In genomic region chr9:21204156-21204527, GRCm38 (mm10) we compare ENCODE assay signal across 9 mouse cellular contexts. TPM values are rescaled to one million over a fixed set of nuclear protein-coding genes. Genes with fewer than 3 reads are reported as not detected.
DNase-seq lines count a peak whose midpoint lies in the region; ATAC-seq and TF ChIP-seq lines count a peak whose summit lies in the region.
"Had no signal": no experiment of that assay in that cellular context is flagged by ENCODE, and none has a peak within 500 bp of the region (broad histone marks: within the 10 kb centered on the region; RNA-seq: fewer than 3 reads in every experiment).

No protein-coding gene starts in this region.

- TF ChIP-seq CTCF in kidney, postnatal 0 days (IDR thresholded peaks at IDR 0.05; ENCODE audit: low read depth): no peak

- 14% methylated on average over 8 of the region's 8 CpGs for WGBS in kidney, postnatal 0 days
- 20% methylated on average over 8 of the region's 8 CpGs for WGBS in hindbrain, embryonic 12.5 days
- WGBS in midbrain, embryonic 15.5 days: 26% methylated on average over 8 of the region's 8 CpGs

- peak overlapping the region; percentile 19; the same call in 1 of the 2 replicates for H3K4me3 ChIP-seq in kidney, postnatal 0 days (replicated peaks; ENCODE audit: low read depth, low read length)
- H3K4me3 ChIP-seq in ES-E14 (ENCODE audit: insufficient read depth in 1 of 2, low read depth in 1 of 2, low read length in 2 of 2, poor library complexity in 1 of 2, severe bottlenecking in 1 of 2): peak overlapping the region; percentile 62 to 82; a peak in 3 of 4 replicates
- no peak overlapping the region for H3K4me3 ChIP-seq in hindbrain, embryonic 12.5 days
- H3K4me3 ChIP-seq in midbrain, embryonic 15.5 days: no peak overlapping the region

- in situ Hi-C loops in ES-E14 (cut with MboI; ENCODE audit: low sequenced_read_pairs in 2 of 2, unreplicated experiment in 2 of 2): no loop called here

- peak overlapping the region; percentile 58 for H3K4me2 ChIP-seq in kidney, postnatal 0 days (ENCODE audit: low read length)
- peak overlapping the region; percentile 55 for H3K4me2 ChIP-seq in hindbrain, embryonic 12.5 days (replicated peaks)
- H3K4me2 ChIP-seq in midbrain, embryonic 15.5 days: no peak overlapping the region

- H3K9ac ChIP-seq in kidney, postnatal 0 days (ENCODE audit: low read depth, low read length): 0 out of 2 replicates have a peak overlapping the region, but pooled peaks have one; percentile 1
- no peak overlapping the region for H3K9ac ChIP-seq in ES-E14 (ENCODE audit: insufficient read depth, low read depth, low read length, poor library complexity, severe bottlenecking)
- H3K9ac ChIP-seq in hindbrain, embryonic 12.5 days: no peak overlapping the region
- no peak overlapping the region for H3K9ac ChIP-seq in midbrain, embryonic 15.5 days

- no peaks in the 10 kb centered on the region for H3K4me1 ChIP-seq in kidney, postnatal 0 days (replicated peaks; ENCODE audit: insufficient read depth, low read length)
- H3K4me1 ChIP-seq in ES-E14 (ENCODE audit: control insufficient read depth in 2 of 2, insufficient read depth in 2 of 2, low read length in 2 of 2, poor library complexity in 1 of 2): peaks cover 4 to 12% of the 10 kb centered on the region in 2 experiments; a peak in 1 of 4 replicates
- H3K4me1 ChIP-seq in hindbrain, embryonic 12.5 days: peaks cover 11% of the 10 kb centered on the region
- no peaks in the 10 kb centered on the region for H3K4me1 ChIP-seq in midbrain, embryonic 15.5 days

- no peaks in the 10 kb centered on the region for H3K9me3 ChIP-seq in kidney, postnatal 0 days (replicated peaks; ENCODE audit: low read length)
- no peaks in the 10 kb centered on the region for H3K9me3 ChIP-seq in ES-E14 (ENCODE audit: control insufficient read depth, insufficient read depth, low read depth, low read length)
- H3K9me3 ChIP-seq in hindbrain, embryonic 12.5 days (replicated peaks): no peaks in the 10 kb centered on the region
- H3K9me3 ChIP-seq in midbrain, embryonic 15.5 days: no peaks in the 10 kb centered on the region

- ATAC-seq in kidney, postnatal 0 days (replicated peaks; ENCODE audit: low FRiP score, low read depth): peak; percentile 67; the same call in 1 of the 2 replicates
- peak; percentile 5; the same call in 1 of the 2 replicates for ATAC-seq in hindbrain, embryonic 12.5 days (ENCODE audit: low FRiP score)
- ATAC-seq in midbrain, embryonic 15.5 days (replicated peaks): peak; percentile 7; the same call in 1 of the 2 replicates
- ATAC-seq in CD4-positive, CD25-positive, alpha-beta regulatory T cell, adult 4 months: no peak
- ATAC-seq in monocyte, adult 5-6 weeks (replicated peaks; ENCODE audit: insufficient number of reproducible peaks, low FRiP score, low TSS enrichment, poor library complexity, severe bottlenecking): no peak

- H3K27me3 ChIP-seq in kidney, postnatal 0 days (ENCODE audit: insufficient read depth, low read length): no peaks in the 10 kb centered on the region
- peaks cover 4% of the 10 kb centered on the region; the same call in 1 of the 2 replicates for H3K27me3 ChIP-seq in hindbrain, embryonic 12.5 days
- no peaks in the 10 kb centered on the region for H3K27me3 ChIP-seq in midbrain, embryonic 15.5 days (replicated peaks)

- no peak for DNase-seq in kidney, postnatal 0 days (ENCODE audit: low spot score)
- no peak for DNase-seq in kidney, adult 18-20 months
- DNase-seq in ES-E14 (ENCODE audit: low read depth, low spot score): peak; percentile 78
- no peak for DNase-seq in urinary bladder, postnatal 10 days (ENCODE audit: low spot score)

- H3K27ac ChIP-seq in kidney, postnatal 0 days: peak overlapping the region; percentile 38
- H3K27ac ChIP-seq in ES-E14 (ENCODE audit: insufficient read depth, low read depth, low read length, poor library complexity, severe bottlenecking): 0 out of 2 replicates have a peak overlapping the region, but pooled peaks have one; percentile 25
- no peak overlapping the region for H3K27ac ChIP-seq in hindbrain, embryonic 12.5 days
- no peak overlapping the region for H3K27ac ChIP-seq in midbrain, embryonic 15.5 days

- H3K36me3 ChIP-seq in kidney, postnatal 0 days (ENCODE audit: insufficient read depth, low read length): no peaks in the 10 kb centered on the region
- H3K36me3 ChIP-seq in ES-E14 (ENCODE audit: control insufficient read depth, insufficient read depth, low read length, poor library complexity, severe bottlenecking): peaks cover 7% of the 10 kb centered on the region; the same call in 1 of the 2 replicates
- 0 out of 2 replicates have a peak, but pooled peaks cover 4% of the 10 kb centered on the region for H3K36me3 ChIP-seq in hindbrain, embryonic 12.5 days
- 0 out of 2 replicates have a peak, but pooled peaks cover 10% of the 10 kb centered on the region for H3K36me3 ChIP-seq in midbrain, embryonic 15.5 days (replicated peaks)

TF ChIP-seq in ES-E14, 5 proteins besides CTCF, POLR2A, EP300 and RAD21:
- TF ChIP-seq MAFK (IDR thresholded peaks at IDR 0.05; ENCODE audit: insufficient read depth, low read depth, low read length) (no peak), ZNF384 (IDR thresholded peaks at IDR 0.05; ENCODE audit: low read depth, low read length) (no peak), ZC3H11A (IDR thresholded peaks at IDR 0.05; ENCODE audit: borderline replicate concordance, low read depth, low read length) (no peak), CHD2 (IDR thresholded peaks at IDR 0.05; ENCODE audit: low read depth, low read length) (no peak), HCFC1 (IDR thresholded peaks at IDR 0.05; ENCODE audit: borderline replicate concordance, insufficient read depth, low read length) (no peak)

RNA-seq across cellular contexts. Expression of gene Keap1, which starts 35.0 kb away (rescaled TPM):
- polyA plus RNA-seq in kidney, postnatal 0 days (2015; fragmentation: Nextera tagmentation; extraction: Ambion mirVana): 49.3 and 50.8 TPM in 2 replicates
- total RNA-seq in ES-E14 (2012; rRNA removed): 23.3 and 27.4 TPM in 2 replicates
- 54.8 and 55.6 TPM in 2 replicates for polyA plus RNA-seq in hindbrain, embryonic 12.5 days (2016; fragmentation: Nextera tagmentation; extraction: Ambion mirVana)
- polyA plus RNA-seq in midbrain, embryonic 15.5 days (2015; fragmentation: Nextera tagmentation; extraction: Ambion mirVana): 75.4 and 78.7 TPM in 2 replicates
- 10 to 100 TPM; 20.1 to 43.4 TPM for polyA plus RNA-seq in CD4-positive, CD25-positive, alpha-beta regulatory T cell, adult 4 months (2017; shearing (Covaris generic))
- total RNA-seq in monocyte, adult 5-6 weeks (2017): 21.7 to 32.5 TPM (median 22.1 TPM) in 3 replicates

RNA-seq across cellular contexts. Expression of gene Pde4a, which starts 38.6 kb away (rescaled TPM):
- 8.2 and 8.3 TPM in 2 replicates for polyA plus RNA-seq in kidney, postnatal 0 days (2015; fragmentation: Nextera tagmentation; extraction: Ambion mirVana)
- 3.2 and 4.9 TPM in 2 replicates for total RNA-seq in ES-E14 (2012; rRNA removed)
- polyA plus RNA-seq in hindbrain, embryonic 12.5 days (2016; fragmentation: Nextera tagmentation; extraction: Ambion mirVana): 11.4 and 11.7 TPM in 2 replicates
- polyA plus RNA-seq in midbrain, embryonic 15.5 days (2015; fragmentation: Nextera tagmentation; extraction: Ambion mirVana): 42.7 and 44.5 TPM in 2 replicates
- 1 to 10 TPM in 1 of 2 experiments, under 1 TPM in 1; 0.67 to 1.3 TPM for polyA plus RNA-seq in CD4-positive, CD25-positive, alpha-beta regulatory T cell, adult 4 months (2017; shearing (Covaris generic))
- total RNA-seq in monocyte, adult 5-6 weeks (2017): 2.1 to 5.6 TPM (median 2.5 TPM) in 3 replicates

RNA-seq across cellular contexts. Expression of gene S1pr5, which starts 44.1 kb away (rescaled TPM):
- 0.11 TPM in 1 of 2 replicates, not detected in the other for polyA plus RNA-seq in kidney, postnatal 0 days (2015; fragmentation: Nextera tagmentation; extraction: Ambion mirVana)
- total RNA-seq in ES-E14 (2012; rRNA removed): 0.27 and 0.53 TPM in 2 replicates
- 1.5 and 1.9 TPM in 2 replicates for polyA plus RNA-seq in hindbrain, embryonic 12.5 days (2016; fragmentation: Nextera tagmentation; extraction: Ambion mirVana)
- 2.8 and 4.2 TPM in 2 replicates for polyA plus RNA-seq in midbrain, embryonic 15.5 days (2015; fragmentation: Nextera tagmentation; extraction: Ambion mirVana)
- polyA plus RNA-seq in CD4-positive, CD25-positive, alpha-beta regulatory T cell, adult 4 months (2017; shearing (Covaris generic)): under 1 TPM in 1 of 2 experiments, not detected in 1; 0.12 TPM
- 303 to 435 TPM (median 308 TPM) in 3 replicates for total RNA-seq in monocyte, adult 5-6 weeks (2017)
- polyA plus RNA-seq: thymus, postnatal 0 days had no signal

RNA-seq across cellular contexts. Expression of gene Cdc37, which starts 54.4 kb away (rescaled TPM):
- 256 and 271 TPM in 2 replicates for polyA plus RNA-seq in kidney, postnatal 0 days (2015; fragmentation: Nextera tagmentation; extraction: Ambion mirVana)
- total RNA-seq in ES-E14 (2012; rRNA removed): 118 and 165 TPM in 2 replicates
- 271 and 274 TPM in 2 replicates for polyA plus RNA-seq in hindbrain, embryonic 12.5 days (2016; fragmentation: Nextera tagmentation; extraction: Ambion mirVana)
- 215 and 226 TPM in 2 replicates for polyA plus RNA-seq in midbrain, embryonic 15.5 days (2015; fragmentation: Nextera tagmentation; extraction: Ambion mirVana)
- polyA plus RNA-seq in CD4-positive, CD25-positive, alpha-beta regulatory T cell, adult 4 months (2017; shearing (Covaris generic)): 100 to 1,000 TPM; 100 to 115 TPM
- 174 to 287 TPM (median 193 TPM) in 3 replicates for total RNA-seq in monocyte, adult 5-6 weeks (2017)

Comparison
In these comparisons a context has a peak if more than half of its experiments do, and no peak if none do; other contexts are left out.
1. ATAC-seq: peak in kidney, postnatal 0 days (single experiment), hindbrain, embryonic 12.5 days (single experiment) and midbrain, embryonic 15.5 days (single experiment); none in CD4-positive, CD25-positive, alpha-beta regulatory T cell, adult 4 months (single experiment) and monocyte, adult 5-6 weeks (single experiment).
2. H3K27ac ChIP-seq: peak in kidney, postnatal 0 days (single experiment) and ES-E14 (single experiment); none in hindbrain, embryonic 12.5 days (single experiment) and midbrain, embryonic 15.5 days (single experiment).
3. H3K4me3 ChIP-seq: peak in kidney, postnatal 0 days (single experiment) and ES-E14 (2 of 2); none in hindbrain, embryonic 12.5 days (single experiment) and midbrain, embryonic 15.5 days (single experiment).